Mouse (Mus musculus) limb, embryonic 14.5 days (tissue): ENCODE results near the gene Padi2. TPM values are rescaled to one million over a fixed set of nuclear protein-coding genes. Genes with fewer than 3 reads are reported as not detected.

Experiments used
- ATAC-seq: fragments of 200-750 bp; cut with Nextera tagmentation; 2 replicates; pipeline ENCODE4 v1.8.0; 2017; ENCODE audit warnings: low read depth, moderate number of reproducible peaks, moderate TSS enrichment; ENCODE audit not compliant: low FRiP score
- DNase-seq: peaks from one replicate; pipeline ENCODE4 v3.0.0-alpha.2; 2015; ENCODE audit warnings: low spot score
- H3K27ac ChIP-seq: fragments of 300-500 bp; sonication (generic); replicated peaks from 2 replicates; pipeline ENCODE4 v1.5.1; 2014; ENCODE audit warnings: low read depth, mild to moderate bottlenecking, low read length, moderate library complexity, mixed read lengths
- H3K27me3 ChIP-seq: fragments of 300-500 bp; sonication (generic); 2 replicates; pipeline ENCODE4 v1.6.1; 2014; ENCODE audit warnings: low read length, mixed read lengths; ENCODE audit not compliant: control insufficient read depth, insufficient read depth
- H3K36me3 ChIP-seq: fragments of 300-500 bp; sonication (generic); 2 replicates; pipeline ENCODE4 v1.6.1; 2014; ENCODE audit warnings: mild to moderate bottlenecking, low read length, moderate library complexity, mixed read lengths; ENCODE audit not compliant: control insufficient read depth, insufficient read depth
- H3K4me1 ChIP-seq: fragments of 300-500 bp; sonication (generic); 2 replicates; pipeline ENCODE4 v1.6.1; 2014; ENCODE audit warnings: antibody characterized with exemption, low read length, mixed read lengths; ENCODE audit not compliant: control insufficient read depth, insufficient read depth
- H3K4me2 ChIP-seq: fragments of 300-500 bp; sonication (generic); replicated peaks from 2 replicates; pipeline ENCODE4 v1.6.1; 2014; ENCODE audit warnings: low read depth, mild to moderate bottlenecking, low read length, moderate library complexity; ENCODE audit not compliant: severe bottlenecking
- H3K4me3 ChIP-seq: fragments of 300-500 bp; sonication (generic); replicated peaks from 2 replicates; pipeline ENCODE4 v1.5.1; 2014; ENCODE audit warnings: low read length
- H3K9ac ChIP-seq: fragments of 300-500 bp; sonication (generic); 2 replicates; pipeline ENCODE4 v1.6.1; 2014; ENCODE audit warnings: mild to moderate bottlenecking, low read depth, low read length, moderate library complexity; ENCODE audit not compliant: severe bottlenecking
- H3K9me3 ChIP-seq: fragments of 300-500 bp; sonication (generic); 2 replicates; pipeline ENCODE4 v1.6.1; 2016; ENCODE audit warnings: low read length; ENCODE audit not compliant: control insufficient read depth
- POLR2A ChIP-seq: fragments of 200-500 bp; IDR thresholded peaks from 2 replicates; pipeline ENCODE4 v1.8.0; 2012; ENCODE audit warnings: inconsistent platforms, mild to moderate bottlenecking, moderate library complexity, borderline replicate concordance; ENCODE audit not compliant: insufficient read depth, insufficient read length; ENCODE audit errors: extremely low read depth
- WGBS: fragments of 180-500 bp; shearing (Covaris S2); extraction: QIAGEN DNeasy Blood & Tissue Kit; methylation state at CpG from one replicate; pipeline ENCODE4 v1.1.7; 2014; 5-methylcytosine and 5-hydroxymethylcytosine counted together
- polyA plus RNA-seq, 2 experiments: library from polyadenylated mRNA; depleted of rRNA in 1 of 2; stranded (reverse) in 1 of 2; unstranded in 1 of 2; fragments of >200 nt; fragmentation: Nextera tagmentation in 1 of 2; extraction: Ambion mirVana in 1 of 2; gene quantifications; 2 replicates each; pipeline versions ENCODE4 v1.2.1 to v1.2.3; 2012 to 2014

Padi2 gene
- polyA plus RNA-seq, 2 experiments = 1.3 to 1.9 TPM

GRCm38 (mm10) chr4:140881026-140881670, 25.0 kb upstream of the Padi2 start:
- no peaks in the 10 kb centered on the region for H3K36me3 ChIP-seq
- H3K9ac ChIP-seq = no peak overlapping the region
- TF ChIP-seq POLR2A = no peak
- no peak overlapping the region for H3K4me3 ChIP-seq
- ATAC-seq (no peak), DNase-seq (no peak)
- no peak overlapping the region for H3K27ac ChIP-seq
- H3K4me1 ChIP-seq = no peaks in the 10 kb centered on the region
- no peak overlapping the region for H3K4me2 ChIP-seq
- H3K27me3 ChIP-seq = no peaks in the 10 kb centered on the region
- 0 out of 2 replicates have a peak, but pooled peaks cover 5% of the 10 kb centered on the region for H3K9me3 ChIP-seq
- 88% methylated on average over 8 of the region's 8 CpGs for WGBS

- WGBS = 84% methylated on average over 13 of the region's 13 CpGs
- ATAC-seq (no peak), DNase-seq (no peak)
- Histone ChIP-seq H3K27ac (no peak overlapping the region), H3K4me2 (no peak overlapping the region), H3K27me3 (no peaks in the 10 kb centered on the region), H3K36me3 (no peaks in the 10 kb centered on the region), H3K4me1 (no peaks in the 10 kb centered on the region), H3K4me3 (no peak overlapping the region), H3K9me3 (0 out of 2 replicates have a peak, but pooled peaks cover 5% of the 10 kb centered on the region), H3K9ac (no peak overlapping the region)
- no peak for TF ChIP-seq POLR2A
These were observed 24.4 kb upstream of the Padi2 start for GRCm38 (mm10) chr4:140881771-140882170.

GRCm38 (mm10) chr4:140882365-140882764, 23.8 kb upstream of the Padi2 start:
- no peak for DNase-seq
- WGBS = 60% methylated on average over 4 of the region's 4 CpGs
- ATAC-seq = no peak

GRCm38 (mm10) chr4:140882981-140883380, 23.2 kb upstream of the Padi2 start:
- Histone ChIP-seq H3K9ac (no peak overlapping the region), H3K4me3 (no peak overlapping the region), H3K9me3 (0 out of 2 replicates have a peak, but pooled peaks cover 5% of the 10 kb centered on the region), H3K4me1 (no peaks in the 10 kb centered on the region), H3K27ac (no peak overlapping the region), H3K27me3 (no peaks in the 10 kb centered on the region), H3K4me2 (no peak overlapping the region), H3K36me3 (no peaks in the 10 kb centered on the region)
- WGBS = 95% methylated on average over 3 of the region's 3 CpGs
- DNase-seq (no peak), ATAC-seq (no peak)
- TF ChIP-seq POLR2A = no peak

More at GRCm38 (mm10) chr4:140882365-140882764, 23.8 kb upstream of the Padi2 start:
- TF ChIP-seq POLR2A = no peak
- Histone ChIP-seq H3K4me3 (no peak overlapping the region), H3K36me3 (no peaks in the 10 kb centered on the region), H3K4me2 (no peak overlapping the region), H3K27me3 (no peaks in the 10 kb centered on the region), H3K9me3 (0 out of 2 replicates have a peak, but pooled peaks cover 5% of the 10 kb centered on the region), H3K27ac (no peak overlapping the region), H3K4me1 (no peaks in the 10 kb centered on the region), H3K9ac (no peak overlapping the region)

- Histone ChIP-seq H3K4me3 (no peak overlapping the region), H3K27ac (no peak overlapping the region), H3K9ac (no peak overlapping the region; the same call in 1 of the 2 replicates), H3K9me3 (0 out of 2 replicates have a peak, but pooled peaks cover 5% of the 10 kb centered on the region), H3K27me3 (no peaks in the 10 kb centered on the region), H3K4me2 (no peak overlapping the region), H3K4me1 (no peaks in the 10 kb centered on the region), H3K36me3 (no peaks in the 10 kb centered on the region)
- no peak for DNase-seq
- WGBS = 36% methylated on average over 4 of the region's 4 CpGs
- TF ChIP-seq POLR2A = no peak
- ATAC-seq = no peak
These were observed 22.3 kb upstream of the Padi2 start for GRCm38 (mm10) chr4:140883852-140884251.
